Mouse (Mus musculus) gastrocnemius, postnatal 14 days (tissue): Measurements from ENCODE around the gene Tmem63b. TPM values are rescaled to one million over a fixed set of nuclear protein-coding genes. Genes with fewer than 3 reads are reported as not detected.
"Not testable (repeated sequence)": the region's sequence is repeated elsewhere in the genome, so short reads cannot be mapped to it uniquely, and the experiment has no call there.

Experiments
- DNase-seq: peaks from one replicate; pipeline ENCODE4 v3.0.0; 2021; ENCODE audit warnings: mixed read lengths
- intact Hi-C: fragments of 180-260 bp; cut with DNase I; formaldehyde crosslinking; loops from one replicate; pipeline ENCODE4 v1.15.1; 2025; ENCODE audit warnings: low total_unique reads
- total RNA-seq, 2 experiments: library from RNA; stranded (reverse); gene quantifications; 2 replicates each; pipeline ENCODE4 v1.2.3; 2021

Tmem63b gene
- total RNA-seq, 2 experiments from 2014 or later = 52.9 to 57.0 TPM

DNA sequence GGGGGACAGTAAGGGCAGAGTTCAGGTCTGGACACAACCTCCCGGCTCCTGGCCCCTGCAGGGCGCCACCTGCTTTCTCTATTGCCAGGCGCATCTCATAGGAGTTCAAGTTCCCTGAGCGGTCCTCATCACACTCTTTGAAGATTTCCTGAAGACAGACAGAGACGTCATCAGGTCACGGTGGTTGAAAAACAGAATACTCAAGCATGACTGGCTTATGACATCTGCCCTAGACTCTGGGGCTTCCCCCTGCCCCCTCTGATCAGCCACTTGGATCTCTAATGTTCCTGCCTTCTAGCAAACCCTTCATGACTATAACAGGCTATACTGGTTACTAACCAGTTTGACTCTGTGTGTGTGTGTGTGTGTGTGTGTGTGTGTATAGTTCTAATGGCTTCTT is 54.8 kb downstream of the Tmem63b start:
- intact Hi-C loops = loop anchor here (5.0 kb wide), 1 partner anchor 50 kb away; no protein-coding TSS in a partner anchor

GRCm38 (mm10) chr17:45630992-45631391 is 55.7 kb downstream of the Tmem63b start:
- intact Hi-C loops = loop anchor here (5.0 kb wide), 1 partner anchor 49 kb away; no protein-coding TSS in a partner anchor
- DNase-seq = no peak

More for the DNA sequence above, 54.8 kb downstream of the Tmem63b start:
- no peak for DNase-seq

DNA sequence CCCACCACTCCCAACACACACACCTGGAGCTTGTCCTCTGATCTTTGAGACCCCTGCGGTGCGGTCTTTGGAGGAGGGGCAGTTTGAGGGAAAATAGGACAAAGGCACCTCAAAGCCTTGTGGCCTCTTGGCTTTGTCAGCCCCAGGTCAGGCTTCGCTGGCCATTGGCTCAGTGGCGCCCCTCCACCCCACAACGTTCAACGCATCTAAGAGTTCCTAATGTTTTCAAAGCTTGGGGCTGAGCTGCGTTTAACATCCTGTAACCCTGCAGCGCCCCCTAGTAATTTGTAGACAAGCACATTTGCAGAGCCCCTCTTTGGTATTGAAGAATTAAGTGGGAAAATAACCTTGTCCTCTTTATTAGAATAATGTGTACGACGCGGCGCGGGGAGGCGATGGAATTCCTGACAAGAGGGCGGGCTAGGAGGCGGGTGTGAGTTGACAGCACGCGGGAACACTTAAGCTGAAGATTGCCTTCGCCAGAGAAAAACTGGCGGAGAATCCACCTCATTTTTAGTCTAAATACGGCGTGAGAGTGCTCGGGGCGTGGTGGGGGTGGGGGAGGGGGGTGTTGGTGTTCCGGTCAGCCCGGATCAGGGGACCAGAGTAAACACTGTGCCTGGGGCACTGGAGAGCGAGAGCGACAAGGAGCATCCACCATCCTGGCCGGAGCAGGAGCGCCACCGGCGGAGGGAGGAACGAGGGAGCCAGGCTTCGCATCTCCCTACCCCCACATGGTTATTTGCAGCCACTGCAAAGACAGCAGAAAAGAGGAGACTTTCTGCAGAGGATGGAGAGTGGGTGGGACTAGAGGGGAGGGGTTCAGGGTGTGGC is 56.6 kb downstream of the Tmem63b start:
- intact Hi-C loops = loop anchor here (5.0 kb wide), 2 partner anchors 38 to 48 kb away; no protein-coding TSS in a partner anchor
- DNase-seq = peak; percentile 71

DNA sequence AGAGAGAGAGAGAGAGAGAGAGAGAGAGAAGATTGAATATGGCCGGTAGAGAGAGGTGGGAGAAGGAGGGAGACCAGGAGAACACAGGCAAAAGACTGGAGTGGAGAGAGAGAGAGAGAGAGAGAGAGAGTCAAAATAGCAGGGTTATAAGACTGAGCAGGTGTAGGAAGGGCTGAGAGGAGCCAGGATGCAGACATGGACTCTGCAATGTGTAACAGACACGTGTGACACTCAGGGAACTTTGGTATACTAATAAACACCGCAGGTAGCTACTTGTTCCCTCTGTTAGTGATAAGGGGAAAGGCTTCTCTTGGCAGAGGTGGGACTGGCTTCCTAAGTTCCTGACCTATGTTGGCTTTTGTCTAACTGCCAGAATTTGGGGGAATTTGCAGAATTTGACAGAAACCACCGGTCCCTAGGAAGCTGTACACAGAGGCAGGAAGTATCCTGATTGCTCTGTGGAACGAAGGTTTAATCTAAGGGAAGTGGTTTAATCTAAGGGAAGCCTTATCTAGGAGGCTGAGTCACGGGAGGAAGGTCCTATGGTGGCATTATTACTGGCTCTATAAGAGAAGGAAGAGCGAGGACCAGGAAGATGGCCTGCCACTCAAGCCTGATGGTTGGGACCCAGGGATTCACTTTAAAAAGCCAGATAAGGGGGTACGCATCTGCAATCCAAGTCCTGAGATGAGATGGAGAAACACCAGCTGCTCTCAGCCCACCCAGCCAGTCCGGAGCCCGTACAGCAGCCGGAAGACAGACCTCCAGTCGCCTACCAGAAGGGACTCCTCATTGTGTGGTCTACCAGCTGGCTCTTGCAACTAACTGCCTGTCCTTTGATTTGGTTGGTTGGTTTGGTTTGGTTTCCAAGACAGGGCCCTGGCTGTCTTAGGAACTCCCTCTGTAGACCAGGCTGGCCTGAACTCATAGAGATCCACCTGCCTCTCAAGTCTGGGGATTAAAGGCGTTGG is 57.5 kb downstream of the Tmem63b start:
- intact Hi-C loops = loop anchor here (5.0 kb wide), 1 partner anchor 37 kb away; no protein-coding TSS in a partner anchor
- DNase-seq = no peak

GRCm38 (mm10) chr17:45628160-45628559 is 58.5 kb downstream of the Tmem63b start:
- no peak for DNase-seq
- intact Hi-C loops = loop anchor here (5.0 kb wide), 1 partner anchor 36 kb away; no protein-coding TSS in a partner anchor

- DNase-seq = peak; percentile 63
- intact Hi-C loops = loop anchor here (5.0 kb wide), 1 partner anchor 34 kb away; no protein-coding TSS in a partner anchor
These were observed 60.0 kb downstream of the Tmem63b start for GRCm38 (mm10) chr17:45626577-45627134.

- intact Hi-C loops = not testable (repeated sequence)
These were observed 63.3 kb downstream of the Tmem63b start for GRCm38 (mm10) chr17:45623425-45623824.

GRCm38 (mm10) chr17:45619386-45620256 is 67.1 kb downstream of the Tmem63b start:
- intact Hi-C loops = no loop called here
- peak; percentile 42 for DNase-seq

More at GRCm38 (mm10) chr17:45623425-45623824, 63.3 kb downstream of the Tmem63b start:
- DNase-seq = not testable (repeated sequence)

- peak; percentile 52 for DNase-seq
- intact Hi-C loops = no loop called here
These were observed 67.7 kb downstream of the Tmem63b start for GRCm38 (mm10) chr17:45618941-45619385.

DNA sequence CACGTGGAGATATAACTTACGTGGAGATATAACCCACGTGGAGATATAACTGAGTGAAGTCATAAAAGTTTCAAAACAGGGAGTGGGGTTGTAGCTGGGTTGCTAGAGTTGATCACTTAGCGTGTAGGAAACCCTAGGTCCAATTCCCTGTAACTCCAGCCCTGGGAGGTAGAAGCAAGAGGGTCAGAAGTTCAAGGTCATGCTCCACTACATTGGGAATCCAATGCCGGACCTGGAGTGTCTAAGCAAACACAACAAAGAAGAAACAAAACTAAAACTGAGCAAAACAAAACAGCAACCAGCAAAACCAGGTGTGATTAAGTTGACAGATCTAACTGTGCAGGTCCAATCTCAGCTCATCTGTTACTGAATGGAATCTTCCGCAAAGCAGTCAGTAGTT is 69.0 kb downstream of the Tmem63b start:
- DNase-seq = no peak
- intact Hi-C loops = no loop called here

DNA sequence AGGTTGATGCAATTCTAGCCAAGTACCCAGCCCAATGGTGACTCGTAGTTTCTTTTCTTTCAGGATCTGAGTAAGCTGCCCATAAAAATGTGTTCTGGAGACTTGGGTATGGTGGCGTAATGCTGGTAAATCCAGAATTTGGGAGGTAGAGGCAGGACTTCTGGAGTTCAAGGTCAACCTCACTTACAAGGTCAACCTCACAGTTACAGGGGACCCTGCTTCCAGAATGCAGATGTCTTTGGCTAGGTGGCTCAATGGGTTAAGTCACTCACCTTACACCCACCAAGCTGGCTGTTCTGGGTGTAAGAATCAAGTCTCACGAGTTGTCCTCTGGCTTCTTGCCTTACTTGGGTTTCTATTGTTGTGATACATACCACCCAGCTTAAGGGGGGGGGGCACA is 70.0 kb downstream of the Tmem63b start:
- DNase-seq = no peak
- intact Hi-C loops = no loop called here

GRCm38 (mm10) chr17:45616046-45616650 is 70.6 kb downstream of the Tmem63b start:
- intact Hi-C loops = no loop called here
- DNase-seq = no peak

- intact Hi-C loops = no loop called here
- no peak for DNase-seq
These were observed 73.8 kb downstream of the Tmem63b start for GRCm38 (mm10) chr17:45612921-45613320.

- no peak for DNase-seq
- intact Hi-C loops = no loop called here
These were observed 74.7 kb downstream of the Tmem63b start for GRCm38 (mm10) chr17:45612008-45612407.
